Mouse (Mus musculus) kidney, postnatal 36 days (tissue): ENCODE measurements around the gene Sh2d3c.

Source experiments
- DNase-seq, 2 experiments: peaks; one replicate each; pipeline ENCODE4 v3.0.0; 2021 to 2022; ENCODE audit warnings: mixed read lengths in 2 of 2

Gene Sh2d3c

GRCm38 (mm10) chr2:32720681-32721229 lies at the start of gene Sh2d3c:
Gene Sh2d3c, plus strand, starts transcription at chr2:32721055.
- DNase-seq = peak in 1 of 2 experiments; percentile 57

DNA sequence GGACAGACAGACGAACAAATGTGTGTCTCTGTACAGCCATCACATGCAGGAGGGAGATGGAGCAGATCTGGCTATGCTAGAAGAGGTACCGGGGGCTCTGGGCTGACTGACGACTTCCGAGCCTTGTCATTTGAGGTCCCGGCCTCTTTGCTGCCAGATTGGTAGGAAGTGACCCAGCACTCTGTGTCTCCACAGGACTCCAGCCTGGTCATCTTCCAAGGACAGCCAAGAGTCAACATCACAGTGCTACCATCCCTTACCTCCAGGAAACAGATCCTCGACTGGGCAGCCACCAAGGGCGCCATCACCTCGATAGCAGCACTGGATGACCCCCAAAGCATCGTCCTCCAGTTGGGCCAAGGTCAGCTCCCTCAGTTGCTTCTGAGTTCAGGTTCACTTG lies 49.7 kb upstream of the Sh2d3c start:
- peak in 1 of 2 experiments; percentile 38 for DNase-seq

- no peak for DNase-seq
Measured at GRCm38 (mm10) chr2:32671907-32672595, 48.8 kb upstream of the Sh2d3c start.

DNA sequence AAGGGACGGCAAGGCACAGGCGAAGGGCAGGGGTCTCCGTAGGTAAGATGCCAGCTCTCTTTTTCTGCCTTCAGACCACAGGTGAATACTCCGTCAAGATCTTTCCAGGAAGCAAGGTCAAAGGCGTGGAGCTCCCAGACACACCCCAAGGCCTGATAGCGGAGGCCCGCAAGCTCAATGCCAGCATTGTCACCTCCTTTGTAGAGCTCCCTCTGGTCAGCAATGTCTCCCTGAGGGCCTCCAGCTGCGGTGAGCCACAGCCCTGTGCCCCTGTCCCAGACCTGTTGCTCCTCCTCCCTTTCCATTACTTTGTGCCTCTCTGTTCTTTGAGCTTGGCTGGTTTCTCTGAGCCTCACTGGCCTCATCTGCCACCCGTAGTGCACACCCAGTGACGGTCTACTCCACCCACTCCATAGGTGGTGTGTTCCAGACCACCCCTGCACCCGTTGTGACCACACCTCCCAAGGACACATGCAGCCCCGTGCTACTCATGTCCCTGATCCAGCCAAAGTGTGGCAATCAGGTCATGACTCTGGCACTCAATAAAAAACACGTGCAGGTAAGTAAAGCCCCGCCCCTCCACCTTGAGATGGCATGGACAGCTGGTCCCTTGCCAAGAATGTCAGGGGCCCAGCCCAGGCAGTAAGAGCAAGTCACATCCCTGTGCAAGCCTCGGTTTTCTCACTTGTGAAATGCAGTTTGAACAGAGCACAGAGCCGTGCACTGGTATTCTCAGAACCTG lies 47.5 kb upstream of the Sh2d3c start:
- peak; percentile 42 to 51 for DNase-seq

DNA sequence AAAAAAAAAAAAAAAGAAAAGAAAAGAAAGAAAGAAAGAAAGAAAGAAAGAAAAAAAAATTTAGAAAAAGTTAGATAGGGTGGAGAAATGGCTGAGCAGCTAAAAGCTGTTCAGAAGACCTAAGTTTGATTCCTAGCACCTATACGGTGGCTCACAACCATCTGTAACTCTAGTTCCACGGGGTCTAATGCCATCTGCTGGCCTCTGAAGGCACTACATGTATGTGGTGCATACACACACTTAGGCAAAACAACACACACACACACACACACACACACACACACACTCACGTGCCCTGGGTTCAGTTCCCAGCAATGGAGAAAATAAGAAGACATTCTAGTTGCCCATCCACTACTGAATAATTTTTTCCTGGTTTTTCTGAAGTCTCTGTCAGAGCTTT lies 44.0 kb upstream of the Sh2d3c start:
- DNase-seq = no peak

GRCm38 (mm10) chr2:32677683-32678082 lies 43.2 kb upstream of the Sh2d3c start:
- peak; percentile 28 to 47 for DNase-seq

DNA sequence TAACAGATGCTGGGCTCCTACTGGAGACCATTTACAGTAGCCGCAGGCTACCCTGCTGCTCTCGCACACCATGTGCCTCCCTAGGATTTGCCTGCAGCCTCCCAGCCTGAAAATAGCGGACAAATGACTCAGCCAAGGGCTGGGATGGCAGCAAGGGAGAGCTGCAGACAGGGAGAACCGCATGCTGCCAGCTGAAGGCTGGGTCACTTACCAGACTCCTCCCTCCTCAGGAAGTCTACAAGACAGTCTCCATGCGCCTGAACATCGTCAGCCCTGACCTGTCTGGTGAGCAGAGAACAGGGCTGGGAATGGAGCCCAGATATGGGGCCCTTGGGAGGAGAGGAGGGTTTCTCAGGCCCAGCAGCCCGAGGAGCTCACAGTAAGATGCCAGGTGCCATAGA lies 40.8 kb upstream of the Sh2d3c start:
- DNase-seq = peak; percentile 48 to 63

GRCm38 (mm10) chr2:32680961-32681650 lies 39.7 kb upstream of the Sh2d3c start:
- no peak for DNase-seq

DNA sequence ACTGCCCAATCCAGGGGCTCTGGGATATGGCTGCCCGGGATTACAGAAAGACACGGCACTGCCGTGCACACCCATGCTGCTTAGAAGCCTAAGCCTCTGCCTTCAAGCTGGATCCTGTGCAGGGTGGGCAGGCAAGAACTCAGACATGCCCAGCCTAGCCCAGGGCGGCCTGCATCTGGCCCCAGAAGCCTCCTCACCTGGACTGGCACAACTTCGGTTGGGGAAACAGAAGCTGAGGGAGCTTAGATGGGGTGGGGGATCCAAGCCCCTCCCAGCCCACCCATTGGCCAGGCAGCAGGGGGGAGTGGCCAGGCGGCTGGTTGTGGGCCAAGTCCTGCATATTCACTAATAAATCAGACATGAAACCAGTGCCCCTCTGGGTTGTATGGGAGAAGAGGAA lies 39.1 kb upstream of the Sh2d3c start:
- no peak for DNase-seq

DNA sequence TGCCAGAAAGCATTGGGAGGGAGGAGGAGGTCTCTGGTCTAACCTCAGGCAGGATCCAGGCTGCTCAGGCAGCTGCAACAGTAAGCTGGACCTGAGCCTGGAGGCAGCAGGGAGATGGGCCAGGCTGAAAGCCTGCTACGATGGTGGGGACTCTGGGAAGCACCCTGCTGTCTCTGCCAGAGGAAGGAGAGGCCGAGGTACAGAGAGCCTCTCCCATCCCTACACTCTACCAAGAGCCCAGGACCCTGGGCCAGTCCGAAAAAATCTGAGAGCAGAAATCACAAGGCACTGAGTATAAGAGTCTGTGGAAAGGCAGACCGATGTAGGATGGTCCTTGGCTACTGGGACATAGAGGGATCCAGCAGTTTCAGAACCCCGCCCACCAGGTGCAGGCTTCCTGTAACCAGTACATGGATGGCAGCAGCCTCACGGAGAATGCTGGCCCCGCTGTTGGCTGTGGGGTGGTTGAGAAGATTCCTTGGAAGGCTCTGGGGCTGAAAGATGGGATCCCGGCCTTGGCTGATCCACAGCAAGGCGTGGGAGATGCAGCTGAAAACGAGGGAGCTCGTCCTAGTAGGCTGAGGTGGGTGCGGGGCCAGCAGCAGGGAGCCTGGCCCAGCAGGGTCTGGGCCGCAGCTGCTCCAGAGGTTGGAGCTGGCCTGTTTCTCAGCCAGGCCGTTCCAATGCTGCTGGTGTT lies 38.0 kb upstream of the Sh2d3c start:
- DNase-seq = no peak

- no peak for DNase-seq
Measured at GRCm38 (mm10) chr2:32683701-32684100, 37.2 kb upstream of the Sh2d3c start.

- no peak for DNase-seq
Measured at GRCm38 (mm10) chr2:32684681-32685428, 36.0 kb upstream of the Sh2d3c start.

DNA sequence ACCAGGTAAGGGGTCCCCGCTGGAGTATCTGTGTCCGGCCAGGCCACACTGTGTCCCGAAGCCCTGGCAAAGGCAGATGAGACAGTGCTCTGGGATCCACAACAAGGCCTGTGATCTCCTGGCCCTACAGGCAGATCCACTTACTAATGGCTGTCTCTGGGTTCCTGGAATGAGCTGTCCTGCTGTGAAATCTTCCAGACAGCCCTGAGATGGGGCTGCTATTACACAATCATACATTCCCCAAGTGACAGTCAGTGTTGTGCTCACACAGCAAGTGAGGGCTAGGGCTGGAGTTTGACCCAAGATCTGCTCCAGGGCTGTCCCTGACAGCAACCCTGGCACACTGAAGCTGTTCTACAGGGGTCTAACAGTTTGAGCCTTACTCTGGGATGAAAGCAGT lies 35.0 kb upstream of the Sh2d3c start:
- no peak for DNase-seq

DNA sequence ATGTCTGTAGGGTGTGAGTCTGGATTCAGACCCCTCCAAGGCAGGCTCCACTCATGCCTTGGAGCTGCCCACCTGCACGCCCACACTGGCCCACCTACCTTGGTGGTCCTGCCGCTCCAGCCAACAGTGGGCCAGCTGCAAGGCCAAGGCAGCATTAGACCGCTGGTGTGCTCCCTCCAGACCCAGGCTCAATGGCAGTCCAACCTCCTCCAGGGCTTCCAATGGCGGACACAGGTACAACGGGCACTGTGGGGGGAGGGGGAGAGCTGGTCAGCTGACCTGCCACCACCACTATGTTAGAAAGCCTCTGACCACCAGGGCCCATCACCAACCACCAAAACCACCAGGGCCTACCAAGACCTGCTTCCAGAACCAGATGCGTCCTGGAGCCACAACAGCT lies 34.2 kb upstream of the Sh2d3c start:
- DNase-seq = no peak

DNA sequence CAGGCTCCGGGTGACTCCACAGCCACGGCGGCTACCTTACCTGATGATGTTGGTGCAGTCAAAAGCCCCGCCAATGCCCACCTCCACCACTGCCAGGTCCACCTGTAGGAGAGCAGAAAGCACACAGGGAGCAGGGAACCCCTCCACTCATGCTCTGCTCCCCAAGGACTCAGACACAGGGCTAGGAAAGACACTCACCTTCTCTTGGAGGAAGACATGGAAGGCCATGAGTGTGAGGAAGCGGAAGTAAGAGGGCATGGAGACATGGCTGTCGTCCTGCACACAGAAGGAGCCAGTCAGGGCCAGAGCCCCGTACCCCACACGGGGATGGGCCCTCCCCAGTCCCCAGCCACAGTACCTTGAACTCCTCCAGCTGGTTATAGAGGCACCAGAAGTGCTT lies 33.3 kb upstream of the Sh2d3c start:
- DNase-seq = no peak

GRCm38 (mm10) chr2:32689420-32689819 lies 31.4 kb upstream of the Sh2d3c start:
- peak; percentile 91 to 96 for DNase-seq

- no peak for DNase-seq
Measured at GRCm38 (mm10) chr2:32691041-32691440, 29.8 kb upstream of the Sh2d3c start.

- no peak for DNase-seq
Measured at GRCm38 (mm10) chr2:32692496-32692895, 28.4 kb upstream of the Sh2d3c start.

GRCm38 (mm10) chr2:32693282-32693681 lies 27.6 kb upstream of the Sh2d3c start:
- DNase-seq = peak; percentile 67 to 72

DNA sequence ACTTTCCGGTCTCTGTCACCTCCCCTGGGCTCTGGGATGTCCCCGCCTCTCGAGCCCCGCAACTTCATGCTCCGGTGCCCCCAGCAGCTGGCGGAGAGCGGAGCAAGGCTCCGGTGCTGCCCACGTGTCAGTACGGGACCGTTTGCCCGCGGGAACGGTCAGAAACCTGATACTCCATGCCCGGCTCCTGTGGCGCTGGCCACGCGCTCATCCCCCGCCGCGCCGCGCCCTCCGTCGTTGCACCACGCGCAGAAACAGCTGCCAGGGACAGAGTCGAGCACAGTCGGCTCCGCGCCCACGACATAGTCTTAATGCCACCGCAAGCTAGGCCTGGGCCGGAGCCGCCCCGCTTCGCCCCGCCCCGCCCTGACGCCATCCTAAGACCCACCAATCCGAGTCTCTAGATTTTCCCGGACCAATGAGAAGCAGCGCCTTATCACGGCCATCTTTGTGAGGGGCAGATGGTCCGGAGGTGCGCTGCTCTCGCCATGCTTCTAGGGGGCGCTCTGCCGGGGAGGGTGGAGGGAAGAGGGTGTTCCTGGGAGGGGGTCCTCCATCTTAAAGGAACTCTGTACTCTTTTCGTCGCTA lies 26.9 kb upstream of the Sh2d3c start:
- peak; percentile 96 to 97 for DNase-seq

DNA sequence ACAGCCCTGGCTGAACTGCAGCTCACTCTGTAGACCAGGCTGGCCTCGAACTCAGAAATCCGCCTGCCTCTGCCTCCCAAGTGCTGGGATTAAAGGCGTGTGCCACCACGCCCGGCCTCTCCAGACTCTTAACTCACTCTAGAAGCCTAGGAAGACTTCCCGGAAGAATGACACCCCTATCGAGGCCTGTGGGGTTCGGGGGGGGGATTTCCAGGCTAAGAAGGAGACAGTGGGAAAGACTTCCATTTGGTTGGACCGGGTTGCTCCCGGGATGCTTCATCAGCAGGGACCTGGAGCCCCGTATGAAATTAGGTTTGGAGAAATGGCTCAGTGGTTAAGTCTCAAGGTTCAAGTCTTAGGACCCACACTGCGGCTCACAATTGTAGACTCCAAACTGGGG lies 26.2 kb upstream of the Sh2d3c start:
- no peak for DNase-seq

DNA sequence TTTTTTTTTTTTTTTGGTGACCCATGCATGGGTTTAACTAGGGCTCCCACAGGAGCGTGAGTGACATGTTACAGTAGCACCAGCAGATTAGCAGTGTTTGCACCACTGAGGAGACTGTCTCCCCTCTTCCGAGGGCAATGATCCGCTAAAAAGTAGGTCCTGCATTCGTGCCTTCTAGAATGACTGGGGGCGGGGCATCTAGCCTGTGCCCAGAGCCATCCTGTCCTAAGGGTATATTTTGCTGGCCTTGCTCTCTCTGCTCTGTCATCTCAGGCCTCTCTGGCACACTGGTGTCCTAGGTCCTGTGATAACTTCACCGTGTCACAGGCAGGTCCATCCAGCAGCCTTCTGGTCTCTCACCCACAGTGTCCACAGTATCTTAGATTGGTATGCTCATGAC lies 21.2 kb upstream of the Sh2d3c start:
- DNase-seq = peak in 1 of 2 experiments; percentile 64
